Mouse (Mus musculus) neural tube, embryonic 15.5 days (tissue): ENCODE measurements around the gene Crybg2. TPM values are rescaled to one million over a fixed set of nuclear protein-coding genes. Genes with fewer than 3 reads are reported as not detected.

Experiments used
- ATAC-seq: fragments of 200-750 bp; cut with Nextera tagmentation; 2 replicates; pipeline ENCODE4 v1.8.0; 2017; ENCODE audit warnings: mild to moderate bottlenecking, moderate TSS enrichment, moderate library complexity; ENCODE audit not compliant: low FRiP score
- H3K27ac ChIP-seq: fragments of 300-500 bp; sonication (generic); replicated peaks from 2 replicates; pipeline ENCODE4 v1.5.1; 2015; ENCODE audit warnings: mild to moderate bottlenecking, inconsistent platforms
- H3K27me3 ChIP-seq: fragments of 300-500 bp; sonication (generic); replicated peaks from 2 replicates; pipeline ENCODE4 v1.6.1; 2015; ENCODE audit warnings: inconsistent platforms
- H3K36me3 ChIP-seq: fragments of 300-500 bp; sonication (generic); 2 replicates; pipeline ENCODE4 v1.6.1; 2015; ENCODE audit warnings: inconsistent platforms
- H3K4me1 ChIP-seq: fragments of 300-500 bp; sonication (generic); 2 replicates; pipeline ENCODE4 v1.6.1; 2015; ENCODE audit warnings: inconsistent platforms
- H3K4me2 ChIP-seq: fragments of 300-500 bp; sonication (generic); 2 replicates; pipeline ENCODE4 v1.6.1; 2015; ENCODE audit warnings: inconsistent platforms, mild to moderate bottlenecking, moderate library complexity
- H3K4me3 ChIP-seq: fragments of 300-500 bp; sonication (generic); replicated peaks from 2 replicates; pipeline ENCODE4 v1.5.1; 2015; ENCODE audit warnings: mild to moderate bottlenecking, inconsistent platforms
- H3K9ac ChIP-seq: fragments of 300-500 bp; sonication (generic); replicated peaks from 2 replicates; pipeline ENCODE4 v1.6.1; 2015; ENCODE audit warnings: mild to moderate bottlenecking, inconsistent platforms
- H3K9me3 ChIP-seq: fragments of 300-500 bp; sonication (generic); replicated peaks from 2 replicates; pipeline ENCODE4 v1.6.1; 2016; ENCODE audit warnings: inconsistent platforms
- WGBS: fragments of 180-500 bp; shearing (Covaris S2); methylation state at CpG from one replicate; pipeline ENCODE4 v1.1.7; 2015; ENCODE audit warnings: mixed read lengths; 5-methylcytosine and 5-hydroxymethylcytosine counted together
- polyA plus RNA-seq: library from polyadenylated mRNA; unstranded; fragments of >200 nt; fragmentation: Nextera tagmentation; extraction: Ambion mirVana; gene quantifications from 2 replicates; pipeline ENCODE4 v1.2.1, GENCODE M21; 2015

Crybg2 gene
- polyA plus RNA-seq: 2.5 and 3.7 TPM in 2 replicates

DNA sequence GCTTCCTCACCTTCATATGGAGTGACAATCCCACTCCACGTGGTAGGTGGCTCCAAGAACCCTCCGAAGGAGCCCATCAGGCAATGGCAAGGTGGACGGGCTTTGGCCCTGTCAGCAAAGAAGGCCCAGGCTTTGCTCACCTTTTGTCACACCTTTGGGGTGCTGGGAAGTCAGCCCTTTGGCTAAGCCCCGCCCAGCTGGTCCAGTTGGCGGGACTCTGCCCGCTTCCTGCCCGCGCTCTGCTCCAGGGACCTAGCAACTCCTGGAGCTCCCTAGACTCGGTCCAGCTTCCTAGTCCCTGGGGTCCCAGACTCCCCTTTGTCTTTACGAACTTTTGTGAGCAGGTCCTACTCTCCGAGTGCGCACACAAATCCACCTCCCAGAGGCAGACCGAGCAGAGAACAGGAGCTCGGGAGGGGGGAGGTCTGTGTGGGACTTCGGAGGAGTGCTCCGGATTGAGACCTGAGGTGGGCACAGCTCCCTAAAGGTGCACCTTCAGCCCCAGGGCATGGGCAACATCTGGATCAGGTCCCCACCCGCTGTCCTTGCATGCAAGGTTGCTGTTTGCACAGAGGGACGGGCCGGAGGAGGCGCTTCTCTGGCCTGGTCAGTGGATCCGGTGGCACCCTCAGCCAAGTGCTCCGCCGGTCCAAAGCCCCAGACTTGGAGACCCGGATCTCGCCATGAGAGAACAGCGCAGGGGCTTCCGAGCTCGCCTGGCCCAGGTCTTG, at the start of gene Crybg2:
Gene Crybg2 (plus strand): TSS at position 681 of the 731 bp plus-strand sequence.
- ATAC-seq: no peak
- H3K4me3 ChIP-seq: no peak within 1 kb of the TSS
- H3K27ac ChIP-seq: no peak within 1 kb of the TSS
- no peaks in the 10 kb centered on the region for H3K9me3 ChIP-seq
- H3K27me3 ChIP-seq: peaks cover 15% of the 10 kb centered on the region
- no peaks in the 10 kb centered on the region for H3K4me1 ChIP-seq
- H3K36me3 ChIP-seq: no peaks in the 10 kb centered on the region
- no peak within 1 kb of the TSS for H3K4me2 ChIP-seq
- no peak within 1 kb of the TSS for H3K9ac ChIP-seq
- 55% methylated on average over 28 of the region's 28 CpGs for WGBS

DNA sequence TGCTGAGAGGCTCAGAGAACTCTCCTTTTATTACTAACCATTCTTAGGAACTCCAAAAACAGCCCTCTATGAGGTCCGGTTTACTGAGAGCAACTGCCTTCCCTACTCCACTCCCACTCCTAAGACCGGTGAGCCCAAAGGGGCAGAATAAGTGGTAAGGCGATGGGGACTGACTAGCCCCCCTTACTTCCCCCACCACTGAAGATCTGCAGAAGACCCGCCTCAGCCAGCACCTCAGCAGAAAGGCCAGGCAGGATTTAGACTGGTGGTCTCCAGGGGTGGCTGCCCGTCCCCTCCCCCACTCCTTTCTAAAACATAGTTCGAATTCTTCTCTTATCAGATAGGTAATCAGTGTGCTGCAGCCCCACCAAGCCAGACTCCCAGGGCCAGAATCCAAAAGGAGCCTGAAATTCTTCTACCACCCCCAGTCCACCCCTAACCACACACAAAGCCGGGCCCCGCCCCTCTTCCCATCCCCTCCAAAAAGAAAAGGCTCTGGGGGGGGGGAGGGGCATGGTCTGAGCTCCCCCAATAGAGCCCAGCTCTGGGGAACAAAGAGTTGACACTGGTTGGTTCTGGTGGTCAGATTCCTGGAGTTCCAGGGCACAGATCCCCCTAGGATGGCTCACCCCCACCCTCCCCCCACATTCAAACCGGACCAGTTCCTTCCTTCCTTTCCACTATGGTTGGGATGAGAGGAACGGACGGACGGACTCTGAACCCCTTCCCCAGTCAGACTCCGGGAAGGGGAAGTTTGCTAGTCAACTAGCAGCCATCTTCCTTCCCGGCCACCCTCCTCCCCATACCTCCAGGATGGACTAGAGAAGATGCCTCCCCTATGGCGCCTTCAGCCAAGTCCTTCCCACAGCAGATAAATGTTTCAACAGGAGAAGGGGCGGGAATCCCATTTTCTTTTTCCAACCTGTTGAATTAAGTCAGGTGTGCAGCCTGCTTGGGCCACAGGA, 48.9 kb upstream of the Crybg2 start:
- 6% methylated on average over 16 of the region's 16 CpGs for WGBS
- H3K4me3 ChIP-seq: no peak overlapping the region
- no peaks in the 10 kb centered on the region for H3K9me3 ChIP-seq
- peaks cover 6% of the 10 kb centered on the region for H3K4me1 ChIP-seq
- ATAC-seq: no peak
- H3K27me3 ChIP-seq: no peaks in the 10 kb centered on the region
- H3K4me2 ChIP-seq: no peak overlapping the region
- no peak overlapping the region for H3K27ac ChIP-seq
- H3K36me3 ChIP-seq: no peaks in the 10 kb centered on the region
- no peak overlapping the region for H3K9ac ChIP-seq

DNA sequence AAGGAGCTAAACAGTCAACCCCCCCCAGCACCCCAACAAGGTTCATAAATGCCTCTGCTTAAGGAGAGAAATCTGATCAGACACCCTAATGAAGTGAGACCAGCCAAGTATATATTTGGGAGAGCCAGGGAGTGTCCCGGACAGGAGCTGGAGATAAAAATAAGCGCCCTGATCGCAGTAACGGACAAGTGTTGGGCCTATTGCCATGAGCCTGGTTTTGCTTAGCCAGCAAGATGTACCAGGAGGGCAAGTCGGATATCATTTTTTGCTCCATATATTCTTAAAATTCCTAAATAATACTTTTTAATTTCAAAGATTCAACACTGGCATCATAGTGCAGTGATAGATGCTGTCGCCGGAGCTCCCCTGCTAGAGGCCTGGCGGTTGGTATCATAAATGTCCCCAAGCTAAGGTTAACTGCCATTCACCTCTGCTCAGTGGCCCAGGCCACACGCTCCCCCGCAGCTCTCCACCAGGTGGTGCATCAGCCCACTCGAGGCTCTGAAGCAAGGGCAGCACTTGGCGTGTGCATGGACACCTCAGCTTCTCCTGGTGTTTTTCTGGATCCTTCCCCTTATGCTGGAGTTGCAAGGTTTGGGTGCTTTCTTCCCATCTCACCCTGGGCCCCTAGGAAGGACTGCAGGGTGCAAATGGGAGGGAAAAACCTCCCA, 47.6 kb upstream of the Crybg2 start:
- Histone ChIP-seq H3K4me2 (no peak overlapping the region), H3K9me3 (no peaks in the 10 kb centered on the region), H3K27ac (no peak overlapping the region), H3K4me3 (no peak overlapping the region), H3K27me3 (peaks cover 10% of the 10 kb centered on the region), H3K4me1 (peaks cover 19% of the 10 kb centered on the region), H3K36me3 (no peaks in the 10 kb centered on the region), H3K9ac (no peak overlapping the region)
- ATAC-seq: no peak
- WGBS: 36% methylated on average over 12 of the region's 12 CpGs

DNA sequence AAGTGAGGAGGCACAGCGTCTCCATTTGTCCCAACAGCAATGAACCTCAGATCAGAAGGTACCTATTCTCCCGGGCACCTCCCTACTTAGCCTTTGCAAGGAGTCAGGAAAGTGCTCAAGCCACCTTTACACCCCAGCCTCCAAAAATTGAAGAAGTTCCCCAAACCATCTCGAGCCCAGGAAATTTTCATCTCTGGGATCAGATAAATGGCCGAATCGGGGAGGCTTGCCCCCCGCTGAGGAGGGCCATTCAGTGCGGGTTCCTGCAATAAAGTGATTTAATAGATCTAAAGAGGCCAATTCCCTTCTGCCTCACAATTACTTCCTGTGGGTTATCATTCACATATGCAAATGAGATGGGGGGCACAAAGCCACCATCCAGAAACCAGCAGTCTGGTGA, 44.4 kb upstream of the Crybg2 start:
- WGBS: 2% methylated on average over 7 of the region's 7 CpGs
- no peak overlapping the region for H3K9ac ChIP-seq
- ATAC-seq: no peak

DNA sequence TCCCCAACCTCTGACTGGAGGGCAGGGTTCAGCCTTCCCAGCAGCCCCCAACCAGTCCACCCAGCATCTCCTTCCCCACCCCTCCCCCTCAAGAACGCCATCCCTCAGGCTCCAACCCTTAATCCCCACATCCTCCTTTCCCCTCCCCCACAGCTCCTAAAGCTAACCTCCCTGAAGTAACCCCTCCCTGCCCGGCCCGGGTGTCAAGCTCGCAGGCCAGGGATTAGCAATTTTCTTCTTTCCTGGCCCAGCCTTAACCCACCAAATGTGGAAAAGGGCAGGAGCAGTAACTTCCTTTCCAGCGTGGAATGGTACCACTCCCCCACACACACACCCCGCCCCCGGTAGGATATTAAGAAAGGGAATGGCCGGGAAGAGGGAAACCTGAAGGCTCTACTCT, 43.8 kb upstream of the Crybg2 start:
- ATAC-seq: no peak
- Histone ChIP-seq H3K9ac (no peak overlapping the region), H3K4me1 (peaks cover 42% of the 10 kb centered on the region), H3K36me3 (no peaks in the 10 kb centered on the region), H3K4me3 (no peak overlapping the region), H3K27me3 (peaks cover 26% of the 10 kb centered on the region), H3K27ac (no peak overlapping the region), H3K4me2 (peak overlapping the region; percentile 64; the same call in 1 of the 2 replicates), H3K9me3 (no peaks in the 10 kb centered on the region)
- WGBS: 4% methylated on average over 8 of the region's 8 CpGs

More for the DNA sequence above, 44.4 kb upstream of the Crybg2 start:
- H3K4me2 ChIP-seq: no peak overlapping the region
- no peak overlapping the region for H3K27ac ChIP-seq
- H3K27me3 ChIP-seq: peaks cover 26% of the 10 kb centered on the region
- no peaks in the 10 kb centered on the region for H3K9me3 ChIP-seq
- H3K4me1 ChIP-seq: peaks cover 42% of the 10 kb centered on the region
- no peak overlapping the region for H3K4me3 ChIP-seq
- H3K36me3 ChIP-seq: no peaks in the 10 kb centered on the region

DNA sequence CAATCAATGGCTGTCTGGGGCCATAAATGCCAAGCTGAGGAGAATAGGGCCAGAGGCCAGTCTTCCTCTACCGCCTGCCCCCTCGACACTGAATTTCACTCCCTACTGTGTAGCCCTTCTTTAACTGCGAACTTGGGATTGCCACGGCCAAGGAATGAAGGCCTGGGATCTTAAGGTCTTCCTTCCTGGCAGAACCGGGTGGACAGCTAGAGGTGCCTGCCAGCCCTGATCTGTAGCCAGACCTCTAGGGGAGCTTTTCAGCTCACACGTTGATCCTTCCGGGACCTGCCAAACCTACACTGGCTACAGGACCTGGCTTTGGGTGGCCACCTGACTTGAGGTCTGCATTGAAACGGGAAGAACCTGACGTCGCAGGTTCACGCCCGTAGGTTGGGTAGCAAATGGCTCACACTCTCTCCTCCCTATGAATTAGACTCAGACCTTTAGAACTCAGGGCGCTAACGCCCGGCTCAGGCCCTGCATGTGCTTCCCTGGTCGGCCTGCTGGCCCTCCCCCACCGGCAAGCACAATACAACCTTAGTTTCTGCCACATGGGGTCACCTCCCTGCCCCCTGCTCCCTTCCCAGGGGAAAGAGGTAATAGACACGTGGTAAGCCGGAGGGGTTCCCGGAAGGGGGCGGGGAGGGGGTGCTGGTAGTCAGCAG, 43.3 kb upstream of the Crybg2 start:
- WGBS: 3% methylated on average over 21 of the region's 21 CpGs
- no peak for ATAC-seq
- Histone ChIP-seq H3K4me1 (peaks cover 42% of the 10 kb centered on the region), H3K27me3 (peaks cover 26% of the 10 kb centered on the region), H3K36me3 (no peaks in the 10 kb centered on the region), H3K27ac (no peak overlapping the region), H3K9me3 (no peaks in the 10 kb centered on the region), H3K4me2 (peak overlapping the region; percentile 64), H3K9ac (0 out of 2 replicates have a peak overlapping the region, but pooled peaks have one; percentile 31), H3K4me3 (peak overlapping the region; percentile 38)

DNA sequence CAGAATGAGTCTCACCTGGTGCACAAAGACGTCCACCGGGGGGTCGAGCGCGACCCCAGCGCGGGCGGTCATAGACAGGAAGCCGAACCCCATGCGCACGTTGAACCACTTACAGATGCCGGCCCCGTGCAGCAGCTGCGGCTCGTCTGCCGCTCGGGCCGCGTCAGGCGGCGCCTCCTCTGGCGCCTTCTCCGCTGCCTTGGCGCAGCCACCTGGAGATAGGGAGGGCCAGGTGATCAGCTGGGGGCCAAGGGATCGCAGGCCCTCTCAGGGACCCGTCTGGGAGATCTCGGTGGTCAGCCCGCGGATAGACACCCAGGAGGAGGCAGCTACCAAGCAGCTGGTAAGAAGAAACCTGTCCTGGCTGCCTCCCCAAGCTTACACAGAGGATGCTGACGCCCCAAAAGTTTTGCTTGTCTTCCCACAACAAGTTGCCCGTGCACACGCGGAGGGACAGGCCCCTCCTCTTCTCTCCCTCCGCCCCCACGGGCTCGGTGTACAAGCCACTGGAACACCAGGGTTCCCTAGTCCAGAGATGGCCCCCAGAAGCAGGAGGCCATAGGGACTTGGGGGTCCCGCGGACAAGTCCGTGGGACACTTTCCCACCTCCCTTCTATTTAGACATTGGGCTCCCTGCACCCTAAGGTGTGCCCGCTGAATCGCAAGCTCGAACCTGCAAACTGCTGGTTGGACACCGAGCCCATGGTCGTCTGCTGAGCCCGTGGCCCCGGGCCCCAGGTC, 42.4 kb upstream of the Crybg2 start:
- Histone ChIP-seq H3K9me3 (no peaks in the 10 kb centered on the region), H3K4me1 (peaks cover 42% of the 10 kb centered on the region), H3K4me3 (peak overlapping the region; percentile 38), H3K9ac (peak overlapping the region; percentile 31; the same call in 1 of the 2 replicates), H3K4me2 (peak overlapping the region; percentile 64), H3K36me3 (no peaks in the 10 kb centered on the region), H3K27me3 (peaks cover 26% of the 10 kb centered on the region), H3K27ac (no peak overlapping the region)
- ATAC-seq: no peak
- WGBS: under 1% methylated on average over 46 of the region's 46 CpGs

DNA sequence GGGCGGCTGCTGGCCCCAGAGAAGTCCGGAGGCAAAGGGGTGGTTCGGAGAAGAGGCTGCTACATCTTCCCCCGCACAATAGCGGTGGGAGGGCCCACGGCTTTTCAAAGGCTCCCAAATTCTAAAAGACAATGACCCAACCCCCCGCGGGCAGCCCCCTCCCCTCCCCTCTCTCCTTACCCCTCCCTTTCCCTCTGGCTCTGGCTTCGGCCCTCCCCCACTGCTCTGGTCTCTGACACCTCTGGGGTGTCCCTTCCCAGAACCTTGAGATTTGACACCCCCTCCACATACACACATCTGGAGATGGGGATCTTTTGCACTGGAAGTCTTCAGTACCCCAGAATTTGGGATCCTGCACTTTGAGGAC, 41.9 kb upstream of the Crybg2 start, which contains the start of gene Lin28a:
Gene Lin28a (minus strand): TSS at position 63 of the 367 bp plus-strand sequence.
- peak within 1 kb of the TSS; percentile 34; the same call in 1 of the 2 replicates for H3K9ac ChIP-seq
- H3K36me3 ChIP-seq: no peaks in the 10 kb centered on the region
- H3K4me3 ChIP-seq: peak within 1 kb of the TSS; percentile 38
- 0% methylated on average over 8 of the region's 9 CpGs for WGBS
- H3K9me3 ChIP-seq: no peaks in the 10 kb centered on the region
- H3K27me3 ChIP-seq: peaks cover 26% of the 10 kb centered on the region
- peak within 1 kb of the TSS; percentile 74 for H3K27ac ChIP-seq
- H3K4me2 ChIP-seq: peak within 1 kb of the TSS; percentile 64
- ATAC-seq: no peak
- peaks cover 42% of the 10 kb centered on the region for H3K4me1 ChIP-seq

DNA sequence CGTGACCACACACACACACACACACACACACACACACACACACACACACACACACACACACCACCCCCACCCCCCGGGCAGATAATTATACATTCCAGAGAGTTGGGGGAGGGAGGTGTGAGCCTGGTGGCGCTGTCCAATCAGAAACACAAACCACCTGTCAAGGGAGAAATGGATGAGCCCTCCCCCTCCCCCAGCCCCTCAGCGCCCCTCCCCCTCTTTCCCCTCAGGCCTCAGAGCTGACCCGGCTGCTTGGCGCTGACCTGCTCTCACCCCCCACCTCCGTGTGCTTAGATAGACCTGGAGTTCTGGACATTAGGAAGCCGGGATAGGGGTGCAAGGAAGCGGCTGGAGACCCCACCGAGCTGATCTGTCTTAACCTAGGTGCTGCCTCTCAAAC, 41.4 kb upstream of the Crybg2 start:
- peaks cover 42% of the 10 kb centered on the region for H3K4me1 ChIP-seq
- H3K4me3 ChIP-seq: peak overlapping the region; percentile 30
- H3K9ac ChIP-seq: no peak overlapping the region
- 2% methylated on average over 8 of the region's 10 CpGs for WGBS
- peaks cover 26% of the 10 kb centered on the region for H3K27me3 ChIP-seq
- peak overlapping the region; percentile 74 for H3K27ac ChIP-seq
- H3K36me3 ChIP-seq: no peaks in the 10 kb centered on the region
- H3K9me3 ChIP-seq: no peaks in the 10 kb centered on the region
- peak overlapping the region; percentile 64 for H3K4me2 ChIP-seq
- no peak for ATAC-seq

DNA sequence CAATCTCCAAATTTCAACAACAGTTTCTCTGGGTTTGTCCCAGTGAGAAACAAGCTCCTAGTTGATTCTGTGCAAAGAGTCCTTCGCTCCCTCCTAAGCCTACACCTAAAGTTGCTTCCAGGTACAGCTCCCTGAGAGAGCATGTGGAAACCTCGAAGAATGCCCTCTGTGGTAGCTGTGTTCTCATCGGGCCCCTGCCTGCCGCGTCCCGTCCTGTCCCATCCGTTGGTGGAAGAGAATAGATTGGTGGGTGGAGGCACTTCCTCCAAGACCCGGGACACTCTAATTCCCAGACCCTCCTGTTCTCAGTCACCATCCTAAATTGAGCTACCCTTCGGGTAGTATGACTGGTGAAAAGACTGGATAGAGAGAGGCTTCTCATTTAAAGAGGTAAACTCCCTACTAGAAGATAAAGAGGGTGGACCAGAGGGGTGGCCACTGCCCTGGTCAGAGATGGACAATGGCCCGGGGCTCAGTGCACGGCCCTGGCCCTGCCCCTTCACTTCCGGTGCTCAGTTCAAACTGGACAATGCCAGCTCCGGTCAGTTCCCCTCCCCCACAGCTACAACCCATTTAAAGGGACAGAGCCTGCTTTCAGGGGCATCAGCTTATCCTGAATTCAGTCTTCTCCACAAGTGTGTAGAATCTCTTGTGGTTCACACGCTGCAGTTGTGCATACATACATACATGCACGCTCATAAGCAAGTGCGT, 40.8 kb upstream of the Crybg2 start:
- Histone ChIP-seq H3K4me3 (peak overlapping the region; percentile 30), H3K4me2 (peak overlapping the region; percentile 64), H3K9me3 (no peaks in the 10 kb centered on the region), H3K36me3 (no peaks in the 10 kb centered on the region), H3K4me1 (peaks cover 42% of the 10 kb centered on the region), H3K9ac (peak overlapping the region; percentile 34; the same call in 1 of the 2 replicates), H3K27me3 (peaks cover 26% of the 10 kb centered on the region), H3K27ac (peak overlapping the region; percentile 74)
- peak; percentile 85 for ATAC-seq
- 3% methylated on average over 16 of the region's 16 CpGs for WGBS
